Mouse (Mus musculus): ENCODE data around the gene Sf3b6. TPM values are rescaled to one million over a fixed set of nuclear protein-coding genes. Genes with fewer than 3 reads are reported as not detected.
A peak's percentile ranks its signal among the peaks of the same experiment; 100 is the strongest.
"Not testable (repeated sequence)": the region's sequence is repeated elsewhere in the genome, so short reads cannot be mapped to it uniquely, and the experiment has no call there.

Gene Sf3b6
- total RNA-seq, 2 experiments from 2014 or later, result 89.4 to 91.4 TPM

GRCm38 (mm10) chr12:4793718-4794117 lies 23.6 kb upstream of the Sf3b6 start:
- no peak overlapping the region for H3K4me3 ChIP-seq
- no peak for DNase-seq (ENCODE audit: low spot score in 2 of 2)
- peak; percentile 69 for TF ChIP-seq CTCF (conservative IDR thresholded peaks at IDR 0.05)
- no peak overlapping the region for H3K27ac ChIP-seq

GRCm38 (mm10) chr12:4797471-4797870 lies 19.9 kb upstream of the Sf3b6 start:
- DNase-seq (ENCODE audit: low spot score in 2 of 2); H3K27ac ChIP-seq; H3K4me3 ChIP-seq: not testable (repeated sequence)

GRCm38 (mm10) chr12:4811036-4811435 lies 6.3 kb upstream of the Sf3b6 start:
- no peak overlapping the region for H3K27ac ChIP-seq
- TF ChIP-seq CTCF (conservative IDR thresholded peaks at IDR 0.05), result no peak
- no peak for DNase-seq (ENCODE audit: low spot score in 2 of 2)
- no peak overlapping the region for H3K4me3 ChIP-seq

- H3K4me3 ChIP-seq, result no peak overlapping the region
- DNase-seq (ENCODE audit: low spot score in 2 of 2), result no peak
- TF ChIP-seq CTCF (conservative IDR thresholded peaks at IDR 0.05), result no peak
- no peak overlapping the region for H3K27ac ChIP-seq
These were observed 5.6 kb upstream of the Sf3b6 start for GRCm38 (mm10) chr12:4811705-4812104.

GRCm38 (mm10) chr12:4813636-4814035 lies 3.7 kb upstream of the Sf3b6 start:
- no peak overlapping the region for H3K27ac ChIP-seq
- no peak for DNase-seq (ENCODE audit: low spot score in 2 of 2)
- TF ChIP-seq CTCF (conservative IDR thresholded peaks at IDR 0.05), result no peak
- no peak overlapping the region for H3K4me3 ChIP-seq

- TF ChIP-seq CTCF (conservative IDR thresholded peaks at IDR 0.05), result no peak
- peak in 1 of 2 experiments; percentile 14 for DNase-seq (ENCODE audit: low spot score in 2 of 2)
These were observed 524 bp upstream of the Sf3b6 start for GRCm38 (mm10) chr12:4816680-4817360.

GRCm38 (mm10) chr12:4827256-4827655 lies 9.9 kb downstream of the Sf3b6 start:
- DNase-seq (ENCODE audit: low spot score in 2 of 2), result no peak
- no peak for TF ChIP-seq CTCF (conservative IDR thresholded peaks at IDR 0.05)
- Histone ChIP-seq H3K27ac (no peak overlapping the region), H3K4me3 (no peak overlapping the region)

More at GRCm38 (mm10) chr12:4816680-4817360, 524 bp upstream of the Sf3b6 start:
- H3K27ac ChIP-seq, result peak overlapping the region; percentile 89
- H3K4me3 ChIP-seq, result peak overlapping the region; percentile 99

- DNase-seq (ENCODE audit: low spot score in 2 of 2), result no peak
- Histone ChIP-seq H3K27ac (no peak overlapping the region), H3K4me3 (no peak overlapping the region)
- TF ChIP-seq CTCF (conservative IDR thresholded peaks at IDR 0.05), result no peak
These were observed 19.6 kb downstream of the Sf3b6 start for GRCm38 (mm10) chr12:4836959-4837358.

GRCm38 (mm10) chr12:4840010-4840409 lies 22.7 kb downstream of the Sf3b6 start:
- no peak for DNase-seq (ENCODE audit: low spot score in 2 of 2)
- H3K27ac ChIP-seq, result peak overlapping the region; percentile 67; the same call in 1 of the 2 replicates
- no peak for TF ChIP-seq CTCF (conservative IDR thresholded peaks at IDR 0.05)
- peak overlapping the region; percentile 80; the same call in 1 of the 2 replicates for H3K4me3 ChIP-seq

GRCm38 (mm10) chr12:4840741-4841140 lies 23.4 kb downstream of the Sf3b6 start:
- H3K4me3 ChIP-seq, result peak overlapping the region; percentile 80
- DNase-seq (ENCODE audit: low spot score in 2 of 2), result no peak
- H3K27ac ChIP-seq, result peak overlapping the region; percentile 67
- no peak for TF ChIP-seq CTCF (conservative IDR thresholded peaks at IDR 0.05)

GRCm38 (mm10) chr12:4841392-4841887 lies 24.1 kb downstream of the Sf3b6 start, which contains the start of gene Fkbp1b:
Gene Fkbp1b (minus strand): TSS chr12:4841591.
- TF ChIP-seq CTCF (conservative IDR thresholded peaks at IDR 0.05), result no peak
- peak in 1 of 2 experiments; percentile 48 for DNase-seq (ENCODE audit: low spot score in 2 of 2)
- H3K27ac ChIP-seq, result peak within 1 kb of the TSS; percentile 67
- H3K4me3 ChIP-seq, result peak within 1 kb of the TSS; percentile 80

- no peak overlapping the region for H3K27ac ChIP-seq
- H3K4me3 ChIP-seq, result no peak overlapping the region
- TF ChIP-seq CTCF (conservative IDR thresholded peaks at IDR 0.05), result no peak
- DNase-seq (ENCODE audit: low spot score in 2 of 2), result no peak
These were observed 25.1 kb downstream of the Sf3b6 start for GRCm38 (mm10) chr12:4842456-4842855.

- TF ChIP-seq CTCF (conservative IDR thresholded peaks at IDR 0.05), result no peak
- DNase-seq (ENCODE audit: low spot score in 2 of 2), result peak; percentile 86 to 94
- Histone ChIP-seq H3K4me3 (peak within 1 kb of the TSS; percentile 61), H3K27ac (peak within 1 kb of the TSS; percentile 43)
These were observed 25.7 kb downstream of the Sf3b6 start, which contains the start of gene Wdcp for GRCm38 (mm10) chr12:4842890-4843597. Gene Wdcp (plus strand): TSS chr12:4843303.

Measured in layer of hippocampus, adult 2 months (tissue).